Mouse (Mus musculus): ENCODE data around the gene Prkch.

Gene Prkch

DNA sequence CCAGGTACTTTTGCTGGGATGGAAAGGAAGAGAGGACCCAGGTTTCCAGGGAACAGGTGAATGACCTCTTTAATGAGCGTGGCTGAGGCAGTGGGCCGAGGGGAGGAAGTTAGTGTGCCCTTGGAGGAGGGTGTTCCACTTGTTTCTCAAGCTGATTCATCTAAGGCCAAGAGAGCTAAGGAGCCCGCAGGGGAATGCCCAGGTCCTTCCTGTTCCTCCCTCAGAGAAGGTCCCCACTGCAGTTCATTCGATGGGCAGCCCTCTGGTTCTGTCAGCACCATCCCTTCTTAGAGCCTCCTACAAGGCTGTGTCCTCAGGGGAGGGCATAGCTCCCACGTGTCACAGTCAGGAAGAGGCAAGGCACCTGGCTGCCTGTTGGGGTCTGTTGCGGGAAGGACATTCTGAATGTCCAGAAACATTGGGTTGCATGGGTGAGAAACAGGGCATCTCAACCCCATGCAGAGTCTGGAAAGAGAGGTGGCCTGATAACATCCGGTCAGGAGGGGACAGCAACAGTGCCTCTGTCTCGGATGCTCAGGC, 26.3 kb downstream of the Prkch start:
- no peak for DNase-seq (ENCODE audit: low spot score in 2 of 2)

DNA sequence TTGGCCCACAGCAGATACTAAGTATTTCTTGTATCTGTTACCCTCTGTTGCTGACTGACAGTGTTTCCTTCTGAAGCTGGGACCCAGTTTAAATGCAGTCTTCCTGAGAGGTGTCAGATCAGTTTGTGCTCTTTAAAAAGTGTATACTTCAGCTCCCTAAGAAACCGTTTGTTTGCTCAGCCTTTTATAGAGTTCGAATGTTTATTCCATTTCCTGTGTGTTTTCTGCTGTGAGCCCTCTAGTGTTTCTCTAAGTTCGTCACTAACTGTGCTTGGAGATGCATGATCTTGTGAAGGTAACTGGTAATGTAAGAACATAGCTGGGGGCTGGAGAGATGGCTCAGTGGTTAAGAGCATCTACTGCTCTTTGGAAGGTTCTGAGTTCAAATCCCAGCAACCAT, 27.1 kb downstream of the Prkch start:
- no peak for DNase-seq (ENCODE audit: low spot score in 2 of 2)

DNA sequence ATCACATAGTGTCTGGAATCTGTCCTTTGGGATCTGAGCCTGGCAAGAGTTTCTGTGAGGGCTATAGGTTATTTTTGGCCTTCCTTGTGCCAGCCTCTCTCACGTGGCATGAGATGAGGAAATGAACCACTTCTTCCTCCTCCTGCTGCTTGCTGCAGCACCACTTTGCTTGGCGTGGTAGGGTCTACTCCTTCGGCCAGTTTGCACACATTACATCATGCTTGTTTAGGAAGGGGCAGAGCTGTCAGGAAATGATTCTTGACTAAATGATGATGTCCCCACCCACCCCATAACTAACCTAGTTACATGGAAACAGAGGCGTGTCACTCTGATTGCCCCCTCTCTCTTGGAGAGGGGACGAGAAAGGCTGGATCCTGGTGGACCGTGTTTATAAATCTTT, 28.6 kb downstream of the Prkch start:
- no peak for DNase-seq (ENCODE audit: low spot score in 2 of 2)

- no peak for DNase-seq (ENCODE audit: low spot score in 2 of 2)
These were observed 33.1 kb downstream of the Prkch start for GRCm38 (mm10) chr12:73617652-73618051.

DNA sequence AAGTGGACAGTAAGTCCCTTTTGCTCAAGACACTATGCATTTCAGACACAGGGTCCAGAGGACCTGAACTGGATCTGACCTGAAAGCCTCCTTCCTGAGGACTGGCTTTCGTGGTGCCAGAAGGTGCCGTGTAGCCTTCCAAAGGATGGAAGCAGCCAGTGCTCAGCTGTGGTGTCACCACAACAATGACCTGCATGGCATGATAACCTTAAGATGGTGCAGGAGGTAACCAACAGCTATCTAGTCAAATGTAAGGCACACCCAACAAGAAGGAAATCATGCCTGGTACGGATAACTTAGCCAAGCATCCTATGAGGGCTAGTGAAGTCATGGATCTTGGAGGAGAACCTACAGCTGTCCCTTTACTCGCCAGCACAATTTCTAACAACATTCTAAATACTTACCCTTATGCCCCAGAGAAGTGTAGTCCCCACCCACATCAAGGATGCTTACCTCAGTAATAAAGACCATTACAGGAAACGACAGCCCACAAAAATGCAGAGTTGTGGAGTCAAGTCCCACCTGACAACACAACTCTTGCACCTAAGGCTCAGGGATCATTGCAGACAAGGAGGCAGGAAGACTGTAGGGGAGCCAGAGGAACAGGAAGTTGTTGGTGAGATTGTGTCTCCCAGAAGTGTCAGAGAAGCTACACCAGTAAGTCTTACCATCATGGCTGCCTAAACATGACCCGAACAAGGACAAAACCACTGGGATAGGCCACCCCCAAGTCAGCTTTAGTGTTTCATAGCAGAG, 40.9 kb downstream of the Prkch start:
- no peak for DNase-seq (ENCODE audit: low spot score in 2 of 2)

DNA sequence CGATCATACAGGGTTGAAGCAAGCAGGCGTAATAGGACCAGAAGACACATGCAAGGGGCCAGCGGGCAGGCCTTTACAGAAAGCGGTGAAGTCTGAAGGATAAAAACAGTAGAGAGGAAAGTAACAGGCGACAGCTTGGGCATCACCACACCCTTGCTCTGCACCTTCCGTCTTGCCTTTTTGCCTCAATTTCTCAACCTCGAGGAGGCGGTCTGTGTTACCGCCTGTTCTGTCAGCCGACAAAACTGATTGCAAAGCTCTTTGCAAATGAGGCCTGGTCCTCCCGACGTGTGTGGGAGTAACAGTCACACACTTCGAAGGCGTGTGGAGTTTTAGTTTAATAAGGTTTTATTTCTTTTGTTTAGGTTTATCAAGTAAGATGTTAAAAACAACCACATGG, 43.3 kb downstream of the Prkch start:
- no peak for DNase-seq (ENCODE audit: low spot score in 2 of 2)

DNA sequence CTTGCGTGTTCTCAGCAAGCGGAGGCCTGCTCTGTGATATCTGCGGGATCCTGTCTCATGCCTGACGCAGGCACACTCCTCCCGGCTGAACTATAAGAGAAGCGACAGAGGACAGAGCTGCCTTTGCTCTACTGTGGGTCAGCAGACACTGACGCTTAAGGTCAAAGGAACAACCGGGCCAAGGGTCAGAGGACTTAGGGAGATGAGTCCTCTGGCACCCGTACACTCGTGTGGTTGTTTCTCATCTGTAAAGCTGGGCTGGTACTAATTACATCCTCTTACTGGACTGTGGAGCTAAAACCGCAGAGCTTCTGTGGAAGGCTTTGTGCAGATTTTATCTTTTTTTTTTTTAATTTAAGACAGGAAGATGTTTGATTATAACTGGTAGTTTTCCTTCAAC, 46.0 kb downstream of the Prkch start:
- no peak for DNase-seq (ENCODE audit: low spot score in 2 of 2)

DNA sequence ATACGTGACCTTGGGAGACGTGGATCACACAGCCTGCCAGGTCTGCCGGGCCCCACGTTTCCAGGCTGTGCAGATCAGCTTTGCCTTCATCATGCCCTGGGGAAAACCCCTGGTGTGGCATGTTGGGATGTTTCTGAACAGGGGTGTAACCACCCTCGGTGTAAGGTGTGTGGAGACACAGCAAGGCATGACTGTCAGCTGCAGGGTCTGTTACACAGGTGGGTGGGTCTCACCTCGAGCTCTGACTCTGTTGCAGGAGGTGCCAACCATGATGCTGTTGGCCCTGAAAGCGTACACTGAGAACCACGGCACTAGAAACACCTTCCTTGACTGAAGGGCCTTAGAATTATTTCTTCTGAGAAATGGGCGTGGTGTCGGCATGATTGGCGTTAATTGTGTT, 46.6 kb downstream of the Prkch start:
- DNase-seq (ENCODE audit: low spot score in 2 of 2): no peak

- DNase-seq (ENCODE audit: low spot score in 2 of 2): no peak
These were observed 48.2 kb downstream of the Prkch start for GRCm38 (mm10) chr12:73632671-73633244.

- DNase-seq (ENCODE audit: low spot score in 2 of 2): no peak
These were observed 49.1 kb downstream of the Prkch start for GRCm38 (mm10) chr12:73633707-73634106.

GRCm38 (mm10) chr12:73639571-73639970, 55.0 kb downstream of the Prkch start:
- no peak for DNase-seq (ENCODE audit: low spot score in 2 of 2)

DNA sequence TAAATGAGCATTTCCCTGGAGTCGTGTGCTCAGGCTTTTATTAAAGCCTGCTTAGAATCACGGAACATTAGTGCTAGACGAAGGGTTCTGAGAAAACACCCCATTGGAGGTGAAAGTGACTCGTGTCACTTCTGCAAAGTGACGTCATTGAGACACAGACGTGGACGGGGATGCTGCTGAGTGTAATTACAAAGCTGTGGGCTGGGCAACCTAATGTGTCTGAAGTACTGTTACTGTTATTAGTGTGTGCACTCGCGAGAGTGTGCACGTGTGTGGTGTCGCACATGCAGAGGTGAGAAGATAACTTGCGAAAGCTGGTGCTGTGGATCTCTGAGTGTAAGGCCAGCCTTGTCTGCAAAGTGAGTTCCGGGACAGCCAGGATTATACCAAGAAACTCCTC, 56.6 kb downstream of the Prkch start:
- no peak for DNase-seq (ENCODE audit: low spot score in 2 of 2)

DNA sequence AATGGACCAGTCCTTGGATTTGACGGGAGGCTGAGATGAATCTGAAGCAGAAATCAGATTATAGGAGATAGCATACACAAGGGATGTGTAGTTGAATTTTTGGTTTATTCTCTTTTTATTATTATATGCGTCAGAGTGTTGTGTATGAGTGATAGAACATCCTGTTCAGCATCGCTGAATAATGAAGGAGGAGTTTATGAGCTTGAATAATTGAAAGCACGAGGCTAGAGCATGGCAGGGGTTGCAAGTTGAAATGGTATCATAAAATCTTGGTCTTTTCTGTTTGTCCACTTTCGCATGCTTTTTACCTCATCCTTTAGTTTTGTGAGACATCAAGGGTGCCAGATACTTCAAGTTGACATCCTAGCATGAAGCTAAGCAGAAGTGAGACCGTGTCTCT, 60.6 kb downstream of the Prkch start:
- no peak for DNase-seq (ENCODE audit: low spot score in 2 of 2)

GRCm38 (mm10) chr12:73647686-73648085, 63.1 kb downstream of the Prkch start:
- DNase-seq (ENCODE audit: low spot score in 2 of 2): no peak

- peak in 1 of 2 experiments; percentile 16 for DNase-seq (ENCODE audit: low spot score in 2 of 2)
These were observed 72.1 kb downstream of the Prkch start for GRCm38 (mm10) chr12:73656568-73657204.

- DNase-seq (ENCODE audit: low spot score in 2 of 2): no peak
These were observed 78.8 kb downstream of the Prkch start for GRCm38 (mm10) chr12:73663421-73663820.

DNA sequence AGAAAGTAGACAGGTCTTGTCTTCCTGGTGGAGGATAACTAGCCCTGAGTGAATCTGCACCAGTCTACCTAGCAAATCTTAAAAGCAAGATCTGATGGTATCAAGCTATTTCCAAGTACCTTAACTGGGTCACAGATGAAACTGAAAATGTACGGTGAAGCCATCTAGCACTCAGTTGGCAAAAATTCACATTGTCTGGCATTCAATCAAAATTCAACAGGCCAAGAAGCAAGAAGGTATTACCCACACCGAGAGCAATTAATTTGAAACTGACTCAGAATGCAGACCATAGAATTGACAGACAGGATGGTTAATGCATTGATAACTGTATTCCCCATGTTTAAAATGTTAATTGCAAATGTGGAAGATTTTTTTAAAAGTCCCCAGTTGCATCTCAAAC, 82.1 kb downstream of the Prkch start:
- no peak for DNase-seq (ENCODE audit: low spot score in 2 of 2)

- no peak for DNase-seq (ENCODE audit: low spot score in 2 of 2)
These were observed 83.0 kb downstream of the Prkch start for GRCm38 (mm10) chr12:73667607-73668006.

- DNase-seq (ENCODE audit: low spot score in 2 of 2): no peak
These were observed 86.1 kb downstream of the Prkch start for GRCm38 (mm10) chr12:73670739-73671138.

- no peak for DNase-seq (ENCODE audit: low spot score in 2 of 2)
These were observed 86.9 kb downstream of the Prkch start for GRCm38 (mm10) chr12:73671540-73671939.

DNA sequence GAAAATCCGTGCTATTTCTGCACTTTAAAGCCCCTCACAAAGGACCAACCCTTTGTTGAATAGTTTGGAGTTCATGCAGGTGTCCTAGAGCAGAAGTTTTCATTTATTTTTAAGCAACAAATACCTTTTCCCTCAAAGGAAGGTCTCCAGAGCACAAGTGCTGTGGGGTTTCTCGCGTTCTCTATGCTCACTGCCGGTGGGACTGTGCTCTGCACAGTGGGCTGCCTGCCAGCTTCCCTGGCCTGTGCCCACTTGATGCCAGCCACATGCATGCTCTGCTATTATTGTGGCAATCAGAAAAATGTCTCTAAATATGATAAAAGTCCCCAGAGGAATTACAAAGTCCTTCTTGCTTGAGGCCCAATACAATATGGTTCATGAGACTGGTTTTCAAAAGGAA, 87.4 kb downstream of the Prkch start:
- no peak for DNase-seq (ENCODE audit: low spot score in 2 of 2)

DNA sequence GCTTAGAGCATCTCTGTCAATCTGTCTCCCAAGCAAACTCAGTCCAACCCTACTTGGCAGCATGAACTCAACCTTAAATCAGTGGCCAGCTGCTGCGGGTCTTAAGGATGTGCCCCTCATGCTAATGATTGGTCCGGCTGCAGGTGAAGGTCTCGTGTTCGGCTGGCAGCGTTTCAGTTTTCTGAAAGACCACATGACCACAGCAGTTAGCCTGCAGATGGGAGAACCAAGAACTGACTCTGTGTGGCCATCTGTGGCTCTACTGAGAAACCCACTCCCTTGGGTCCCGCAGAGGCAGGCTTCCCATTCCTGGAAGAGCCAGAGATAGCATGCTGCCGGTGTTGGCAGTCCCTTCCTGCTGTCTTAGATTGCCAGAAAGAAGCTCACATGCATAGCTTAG, 89.2 kb downstream of the Prkch start:
- DNase-seq (ENCODE audit: low spot score in 2 of 2): no peak

DNA sequence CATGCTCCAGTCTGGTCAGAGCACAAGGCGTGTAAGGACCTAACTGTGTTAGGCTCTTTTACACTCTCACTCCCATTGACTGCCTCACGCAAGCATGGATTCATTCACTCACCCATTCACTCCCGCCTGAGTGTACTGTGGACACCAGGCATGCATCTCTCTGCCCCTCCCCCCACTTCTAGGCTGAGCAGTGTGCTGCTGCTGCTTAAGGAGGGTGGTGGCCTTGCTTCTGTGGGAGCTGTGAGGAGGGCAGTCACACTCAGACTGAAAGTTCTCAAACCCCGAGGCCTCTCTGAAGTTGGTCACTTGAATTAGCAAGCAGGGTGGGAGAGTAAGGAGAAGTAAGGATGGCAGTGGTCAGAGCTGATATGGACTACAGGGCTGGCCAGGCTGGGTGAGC, 90.6 kb downstream of the Prkch start:
- DNase-seq (ENCODE audit: low spot score in 2 of 2): no peak
